Mouse (Mus musculus): Measurements from ENCODE around the gene Prdm4. TPM values are rescaled to one million over a fixed set of nuclear protein-coding genes. Genes with fewer than 3 reads are reported as not detected.

Gene Prdm4
- polyA plus RNA-seq, 1 experiment from 2014 or later: 14.2 TPM

Other genes with a start within 250 kb of the Prdm4 start
- 58.1 and 59.6 TPM in 2 replicates for gene Pwp1, start 87.6 kb downstream of the Prdm4 start, polyA plus RNA-seq (2016; fragmentation: Nextera tagmentation; extraction: Ambion mirVana)
- not detected in 2 replicates for gene Ascl4, start 10.5 kb upstream of the Prdm4 start, polyA plus RNA-seq (2016; fragmentation: Nextera tagmentation; extraction: Ambion mirVana)
- gene Rtcb, start 40.7 kb upstream of the Prdm4 start, polyA plus RNA-seq (2016; fragmentation: Nextera tagmentation; extraction: Ambion mirVana): 115 and 118 TPM in 2 replicates
- gene Bpifc, start 94.8 kb upstream of the Prdm4 start, polyA plus RNA-seq (2016; fragmentation: Nextera tagmentation; extraction: Ambion mirVana): not detected in 2 replicates
- gene Fbxo7, start 104.8 kb upstream of the Prdm4 start, polyA plus RNA-seq (2016; fragmentation: Nextera tagmentation; extraction: Ambion mirVana): 67.9 and 68.0 TPM in 2 replicates